Mouse (Mus musculus) embryonic fibroblast, embryonic 13.5 days (primary cell): ENCODE results near the gene Rhd.

ENCODE experiments used
- CTCF ChIP-seq: IDR thresholded peaks from 2 replicates; pipeline ENCODE4 v1.5.1; 2011; ENCODE audit warnings: mild to moderate bottlenecking, control low read depth, low read length, moderate library complexity, borderline replicate concordance; ENCODE audit not compliant: insufficient read depth
- POLR2A ChIP-seq: IDR thresholded peaks from 2 replicates; pipeline ENCODE4 v1.6.1; 2011; ENCODE audit warnings: low read depth, mild to moderate bottlenecking, control low read depth, low read length, moderate library complexity

DNA sequence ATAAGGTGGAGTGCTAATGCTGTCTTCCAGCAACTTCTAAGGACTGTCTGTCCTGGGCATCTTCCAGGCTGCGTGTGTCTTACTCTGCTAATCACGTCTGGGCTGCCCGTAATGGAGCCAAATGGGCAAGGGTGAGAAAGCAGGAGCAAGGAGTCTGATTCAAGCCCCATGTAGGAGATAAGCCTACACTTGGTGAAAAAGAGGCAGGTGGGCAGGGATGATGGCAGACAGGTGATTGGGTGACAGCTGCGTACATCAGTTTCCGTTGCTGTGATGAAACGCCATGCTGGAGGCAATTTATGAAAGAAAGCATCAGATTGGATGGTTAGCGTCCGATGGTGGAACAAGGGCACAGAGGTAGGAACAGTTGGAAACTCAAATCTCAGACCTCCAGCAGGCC lies 2.9 kb downstream of the Rhd start:
- TF ChIP-seq CTCF, result no peak
- no peak for TF ChIP-seq POLR2A
